Comparison of ENCODE assay signal across 27 mouse cellular contexts in the genomic region with DNA sequence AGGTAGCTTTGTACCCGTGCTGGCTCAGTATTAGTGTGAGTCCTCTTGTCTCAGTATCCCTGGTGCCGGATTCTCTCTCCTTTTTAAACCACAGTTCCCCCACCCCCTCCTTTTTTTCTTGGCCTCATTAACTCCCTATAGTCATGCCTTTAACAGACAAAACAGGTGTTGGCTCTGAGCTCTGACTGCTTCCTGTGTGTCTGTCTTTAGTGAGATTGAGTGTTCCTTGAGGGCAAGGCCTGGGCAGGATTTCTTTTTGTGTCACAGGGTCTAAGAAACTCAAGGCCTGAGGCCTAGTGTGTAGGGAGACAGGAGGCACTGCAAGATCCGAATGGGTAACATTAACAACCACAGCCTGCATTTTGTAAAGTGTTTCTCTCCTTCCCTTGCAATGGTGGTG. TPM values are rescaled to one million over a fixed set of nuclear protein-coding genes. Genes with fewer than 3 reads are reported as not detected.
DNase-seq lines count a peak whose midpoint lies in the region; ATAC-seq and TF ChIP-seq lines count a peak whose summit lies in the region.
"Had no signal": no experiment of that assay in that cellular context is flagged by ENCODE, and none has a peak within 500 bp of the region (broad histone marks: within the 10 kb centered on the region; RNA-seq: fewer than 3 reads in every experiment).

No protein-coding gene starts in this region.

- no peak for ATAC-seq in CD4-positive, CD25-positive, alpha-beta regulatory T cell, adult 4 months
- ATAC-seq: activated CD4-positive, CD25-positive, alpha-beta regulatory T cell, adult 4 months; forebrain, embryonic 13.5 days; forebrain, postnatal 0 days; intestine, embryonic 16.5 days; Patski had no signal

- no peaks in the 10 kb centered on the region for H3K27me3 ChIP-seq in kidney, adult 2 months (replicated peaks; ENCODE audit: control insufficient read depth, insufficient read depth, low read length)
- H3K27me3 ChIP-seq: embryonic facial prominence, embryonic 13.5 days; forebrain, embryonic 13.5 days; heart, embryonic 13.5 days; hindbrain, embryonic 15.5 days; Patski had no signal

- peaks cover 6% of the 10 kb centered on the region; the same call in 1 of the 2 replicates for H3K4me1 ChIP-seq in kidney, adult 2 months (ENCODE audit: control insufficient read depth, insufficient read depth, low read length)

- H3K27ac ChIP-seq in kidney, adult 2 months (ENCODE audit: insufficient read depth, low read depth, low read length) = no peak overlapping the region
- H3K27ac ChIP-seq: embryonic facial prominence, embryonic 13.5 days; forebrain, embryonic 13.5 days; gastrocnemius, adult 2 months; heart, embryonic 13.5 days; hindbrain, embryonic 15.5 days had no signal

- WGBS in kidney, adult 2 months = 73% methylated on average over 3 of the region's 3 CpGs

- TF ChIP-seq POLR2A in kidney, adult 2 months (IDR thresholded peaks at IDR 0.05; ENCODE audit: low read depth, low read length) = no peak

- H3K36me3 ChIP-seq in kidney, adult 2 months (ENCODE audit: control insufficient read depth, insufficient read depth, low read length) = no peaks in the 10 kb centered on the region

- no peak for TF ChIP-seq CTCF in kidney, adult 2 months (conservative IDR thresholded peaks at IDR 0.05; ENCODE audit: insufficient read depth, insufficient read length, low read depth, low read length)

- intact Hi-C loops in heart, postnatal 14 days (cut with DNase I) = loop anchor here (5.0 to 10.0 kb wide), 2 partner anchors 116 to 393 kb away; partner anchors contain the start of genes Pdxk and Pwp2

- H3K4me3 ChIP-seq in kidney, adult 2 months (ENCODE audit: insufficient read depth, low read depth, low read length) = no peak overlapping the region
- H3K4me3 ChIP-seq: embryonic facial prominence, embryonic 13.5 days; forebrain, embryonic 13.5 days; gastrocnemius, adult 2 months; heart, embryonic 13.5 days; hindbrain, embryonic 15.5 days had no signal

- peak; percentile 32 for DNase-seq in CD4-positive, CD25-positive, alpha-beta regulatory T cell, adult 2 months (ENCODE audit: low read depth, low spot score)
- peak; percentile 86 for DNase-seq in heart, adult 11 months
- DNase-seq in heart, postnatal 14 days = no peak
- DNase-seq in naive thymus-derived CD4-positive, alpha-beta T cell, adult 2 months (ENCODE audit: low read depth) = peak; percentile 33
- DNase-seq in thymus, postnatal 14 days = peak; percentile 67
- no peak for DNase-seq in kidney, postnatal 14 days
- no peak for DNase-seq in kidney, adult 2 months
- DNase-seq: adrenal gland, postnatal 14 days; B cell, adult 2 months; cerebellum, postnatal 14 days; forebrain, postnatal 0 days; gastrocnemius, adult 2 months; gastrocnemius, postnatal 36 days; heart, adult 18-20 months had no signal

RNA-seq across cellular contexts. Expression of gene Ilvbl, which starts 4.1 kb away (rescaled TPM):
- polyA plus RNA-seq in CD4-positive, CD25-positive, alpha-beta regulatory T cell, adult 4 months (2017; shearing (Covaris generic)) = 100 to 1,000 TPM in 1 of 2 experiments, 10 to 100 TPM in 1; 64.8 to 130 TPM
- 10 to 100 TPM; 44.4 to 45.9 TPM for total RNA-seq in heart, postnatal 14 days (2021)
- 53.5 and 60.6 TPM in 2 replicates for polyA plus RNA-seq in kidney, adult 2 months (2012; rRNA removed)

RNA-seq across cellular contexts. Expression of gene Syde1, which starts 13.6 kb away (rescaled TPM):
- polyA plus RNA-seq in CD4-positive, CD25-positive, alpha-beta regulatory T cell, adult 4 months (2017; shearing (Covaris generic)) = 1 to 10 TPM; 1.9 to 2.7 TPM
- total RNA-seq in heart, postnatal 14 days (2021) = 10 to 100 TPM; 15.0 to 15.1 TPM
- polyA plus RNA-seq in kidney, adult 2 months (2012; rRNA removed) = 23.6 and 28.8 TPM in 2 replicates
- total RNA-seq: CH12.LX had no signal

RNA-seq across cellular contexts. Expression of gene Olfr1357, which starts 39.7 kb away (rescaled TPM):
- not detected for polyA plus RNA-seq in CD4-positive, CD25-positive, alpha-beta regulatory T cell, adult 4 months (2017; shearing (Covaris generic))
- not detected for total RNA-seq in heart, postnatal 14 days (2021)
- not detected in 2 replicates for polyA plus RNA-seq in kidney, adult 2 months (2012; rRNA removed)
- total RNA-seq: adrenal gland, adult 18-20 months; adrenal gland, postnatal 14 days; CH12.LX; forebrain, postnatal 0 days; gastrocnemius, adult 2 months; gastrocnemius, postnatal 36 days; heart, adult 18-20 months; heart, postnatal 25 days had no signal
- polyA plus RNA-seq: activated CD4-positive, CD25-positive, alpha-beta regulatory T cell, adult 4 months; cortical plate, adult 2 months; embryonic facial prominence, embryonic 13.5 days; forebrain, embryonic 13.5 days; forebrain, postnatal 0 days; heart, embryonic 13.5 days; hindbrain, embryonic 11.5 days; hindbrain, embryonic 15.5 days; intestine, embryonic 16.5 days; Patski had no signal

Comparison
In these comparisons a context has a peak if more than half of its experiments do, and no peak if none do; other contexts are left out.
1. DNase-seq: peak in CD4-positive, CD25-positive, alpha-beta regulatory T cell, adult 2 months (single experiment), heart, adult 11 months (single experiment), naive thymus-derived CD4-positive, alpha-beta T cell, adult 2 months (single experiment) and thymus, postnatal 14 days (single experiment); none in heart, postnatal 14 days (0 of 2), kidney, postnatal 14 days (single experiment) and kidney, adult 2 months (single experiment).